Mouse (Mus musculus) liver, adult (tissue): ENCODE results near the gene Wdr25.

ENCODE experiments used
- GATA4 ChIP-seq: IDR thresholded peaks from 2 replicates; pipeline ENCODE4 v1.6.1; 2014; ENCODE audit warnings: mild to moderate bottlenecking, low read length; ENCODE audit not compliant: insufficient replicate concordance

Gene Wdr25

GRCm38 (mm10) chr12:108887077-108887476, 6.4 kb upstream of the Wdr25 start:
- peak; percentile 28; the same call in 1 of the 2 replicates for TF ChIP-seq GATA4

GRCm38 (mm10) chr12:108888632-108889031, 4.8 kb upstream of the Wdr25 start:
- no peak for TF ChIP-seq GATA4

GRCm38 (mm10) chr12:108893715-108894431, 442 bp downstream of the Wdr25 start, which contains the start of gene Wars:
TSS of gene Wars (minus strand) at chr12:108894174.
- no peak; the same call in 1 of the 2 replicates for TF ChIP-seq GATA4

GRCm38 (mm10) chr12:108894432-108894816, 993 bp downstream of the Wdr25 start:
- TF ChIP-seq GATA4: no peak

GRCm38 (mm10) chr12:108896006-108896405, 2.6 kb downstream of the Wdr25 start:
- no peak for TF ChIP-seq GATA4

- TF ChIP-seq GATA4: no peak
Measured at GRCm38 (mm10) chr12:108901346-108901745, 7.9 kb downstream of the Wdr25 start.

GRCm38 (mm10) chr12:108902940-108903339, 9.5 kb downstream of the Wdr25 start:
- TF ChIP-seq GATA4: no peak

GRCm38 (mm10) chr12:108903600-108904275, 10.3 kb downstream of the Wdr25 start:
- TF ChIP-seq GATA4: no peak

- TF ChIP-seq GATA4: no peak
Measured at GRCm38 (mm10) chr12:108904276-108904653, 10.8 kb downstream of the Wdr25 start.

- no peak for TF ChIP-seq GATA4
Measured at GRCm38 (mm10) chr12:108905620-108906302, 12.3 kb downstream of the Wdr25 start.

- no peak for TF ChIP-seq GATA4
Measured at GRCm38 (mm10) chr12:108906398-108906797, 13.0 kb downstream of the Wdr25 start.

- TF ChIP-seq GATA4: no peak
Measured at GRCm38 (mm10) chr12:108909846-108910433, 16.5 kb downstream of the Wdr25 start.

- TF ChIP-seq GATA4: no peak
Measured at GRCm38 (mm10) chr12:108912442-108912841, 19.0 kb downstream of the Wdr25 start.

- no peak for TF ChIP-seq GATA4
Measured at GRCm38 (mm10) chr12:108914198-108914597, 20.8 kb downstream of the Wdr25 start.

- no peak for TF ChIP-seq GATA4
Measured at GRCm38 (mm10) chr12:108914709-108915340, 21.4 kb downstream of the Wdr25 start.
